Mouse (Mus musculus): ENCODE measurements at regions not wholly inside any gene's neighbourhood (a gene's known extent, or its start where the extent isn't known, plus 50 kb on each side); places are given as distances from the start of the nearest gene placed in this dataset.

- TF ChIP-seq CTCF (IDR thresholded peaks at IDR 0.05; ENCODE audit: borderline replicate concordance, extremely low read depth, insufficient read depth, insufficient read length) (no peak), POLR2A (IDR thresholded peaks at IDR 0.05; ENCODE audit: borderline replicate concordance, extremely low read depth, insufficient read depth, insufficient read length, poor library complexity, severe bottlenecking) (no peak)
- no peak for DNase-seq (ENCODE audit: low read depth)
Observed at GRCm38 (mm10) chr13:60097776-60098175, 79.4 kb downstream of the Gas1 start.

- peak; percentile 27 for DNase-seq (ENCODE audit: low read depth)
- TF ChIP-seq CTCF (IDR thresholded peaks at IDR 0.05; ENCODE audit: borderline replicate concordance, extremely low read depth, insufficient read depth, insufficient read length): no peak
- no peak for TF ChIP-seq POLR2A (IDR thresholded peaks at IDR 0.05; ENCODE audit: borderline replicate concordance, extremely low read depth, insufficient read depth, insufficient read length, poor library complexity, severe bottlenecking)
Observed at GRCm38 (mm10) chr13:60086657-60087056, 90.5 kb downstream of the Gas1 start.

- peak; percentile 90 for DNase-seq (ENCODE audit: low read depth)
- TF ChIP-seq CTCF (IDR thresholded peaks at IDR 0.05; ENCODE audit: borderline replicate concordance, extremely low read depth, insufficient read depth, insufficient read length) (0 out of 2 replicates have a peak, but pooled peaks have one; percentile 1), POLR2A (IDR thresholded peaks at IDR 0.05; ENCODE audit: borderline replicate concordance, extremely low read depth, insufficient read depth, insufficient read length, poor library complexity, severe bottlenecking) (no peak)
Observed at GRCm38 (mm10) chr13:60084975-60085374, 92.2 kb downstream of the Gas1 start.

GRCm38 (mm10) chr13:60084290-60084689 lies 92.9 kb downstream of the Gas1 start:
- TF ChIP-seq CTCF (IDR thresholded peaks at IDR 0.05; ENCODE audit: borderline replicate concordance, extremely low read depth, insufficient read depth, insufficient read length) (no peak), POLR2A (IDR thresholded peaks at IDR 0.05; ENCODE audit: borderline replicate concordance, extremely low read depth, insufficient read depth, insufficient read length, poor library complexity, severe bottlenecking) (no peak)
- no peak for DNase-seq (ENCODE audit: low read depth)

GRCm38 (mm10) chr13:60080113-60080512 lies 97.1 kb downstream of the Gas1 start:
- TF ChIP-seq CTCF (IDR thresholded peaks at IDR 0.05; ENCODE audit: borderline replicate concordance, extremely low read depth, insufficient read depth, insufficient read length) (no peak), POLR2A (IDR thresholded peaks at IDR 0.05; ENCODE audit: borderline replicate concordance, extremely low read depth, insufficient read depth, insufficient read length, poor library complexity, severe bottlenecking) (no peak)
- DNase-seq (ENCODE audit: low read depth): no peak

- TF ChIP-seq CTCF (IDR thresholded peaks at IDR 0.05; ENCODE audit: borderline replicate concordance, extremely low read depth, insufficient read depth, insufficient read length) (no peak), POLR2A (IDR thresholded peaks at IDR 0.05; ENCODE audit: borderline replicate concordance, extremely low read depth, insufficient read depth, insufficient read length, poor library complexity, severe bottlenecking) (no peak)
- no peak for DNase-seq (ENCODE audit: low read depth)
Observed at GRCm38 (mm10) chr13:60078331-60079050, 98.7 kb downstream of the Gas1 start.

- TF ChIP-seq POLR2A (IDR thresholded peaks at IDR 0.05; ENCODE audit: borderline replicate concordance, extremely low read depth, insufficient read depth, insufficient read length, poor library complexity, severe bottlenecking) (no peak), CTCF (IDR thresholded peaks at IDR 0.05; ENCODE audit: borderline replicate concordance, extremely low read depth, insufficient read depth, insufficient read length) (no peak)
- no peak for DNase-seq (ENCODE audit: low read depth)
Observed at GRCm38 (mm10) chr13:60076147-60076800, 100.9 kb downstream of the Gas1 start.

- no peak for TF ChIP-seq CTCF (IDR thresholded peaks at IDR 0.05; ENCODE audit: borderline replicate concordance, extremely low read depth, insufficient read depth, insufficient read length)
- no peak for TF ChIP-seq POLR2A (IDR thresholded peaks at IDR 0.05; ENCODE audit: borderline replicate concordance, extremely low read depth, insufficient read depth, insufficient read length, poor library complexity, severe bottlenecking)
- no peak for DNase-seq (ENCODE audit: low read depth)
Observed at GRCm38 (mm10) chr13:60071595-60071994, 105.6 kb downstream of the Gas1 start.

- no peak for DNase-seq (ENCODE audit: low read depth)
- TF ChIP-seq CTCF (IDR thresholded peaks at IDR 0.05; ENCODE audit: borderline replicate concordance, extremely low read depth, insufficient read depth, insufficient read length) (no peak), POLR2A (IDR thresholded peaks at IDR 0.05; ENCODE audit: borderline replicate concordance, extremely low read depth, insufficient read depth, insufficient read length, poor library complexity, severe bottlenecking) (no peak)
Observed at GRCm38 (mm10) chr13:60069196-60069595, 108.0 kb downstream of the Gas1 start.

GRCm38 (mm10) chr13:60067325-60067724 lies 109.8 kb downstream of the Gas1 start:
- TF ChIP-seq CTCF (IDR thresholded peaks at IDR 0.05; ENCODE audit: borderline replicate concordance, extremely low read depth, insufficient read depth, insufficient read length) (no peak), POLR2A (IDR thresholded peaks at IDR 0.05; ENCODE audit: borderline replicate concordance, extremely low read depth, insufficient read depth, insufficient read length, poor library complexity, severe bottlenecking) (no peak)
- no peak for DNase-seq (ENCODE audit: low read depth)

- DNase-seq (ENCODE audit: low read depth): no peak
- TF ChIP-seq CTCF (IDR thresholded peaks at IDR 0.05; ENCODE audit: borderline replicate concordance, extremely low read depth, insufficient read depth, insufficient read length) (no peak), POLR2A (IDR thresholded peaks at IDR 0.05; ENCODE audit: borderline replicate concordance, extremely low read depth, insufficient read depth, insufficient read length, poor library complexity, severe bottlenecking) (no peak)
Observed at GRCm38 (mm10) chr13:60061589-60061988, 115.6 kb downstream of the Gas1 start.
